Mouse (Mus musculus): ENCODE measurements around the gene Pp2d1. TPM values are rescaled to one million over a fixed set of nuclear protein-coding genes. Genes with fewer than 3 reads are reported as not detected.

Gene Pp2d1
- total RNA-seq, 2 experiments from 2014 or later = 0.05 to 0.28 TPM

GRCm38 (mm10) chr17:53502966-53503365 is 36.3 kb downstream of the Pp2d1 start:
- no peak for ATAC-seq (replicated peaks; ENCODE audit: low FRiP score, low TSS enrichment, poor library complexity, severe bottlenecking)

DNA sequence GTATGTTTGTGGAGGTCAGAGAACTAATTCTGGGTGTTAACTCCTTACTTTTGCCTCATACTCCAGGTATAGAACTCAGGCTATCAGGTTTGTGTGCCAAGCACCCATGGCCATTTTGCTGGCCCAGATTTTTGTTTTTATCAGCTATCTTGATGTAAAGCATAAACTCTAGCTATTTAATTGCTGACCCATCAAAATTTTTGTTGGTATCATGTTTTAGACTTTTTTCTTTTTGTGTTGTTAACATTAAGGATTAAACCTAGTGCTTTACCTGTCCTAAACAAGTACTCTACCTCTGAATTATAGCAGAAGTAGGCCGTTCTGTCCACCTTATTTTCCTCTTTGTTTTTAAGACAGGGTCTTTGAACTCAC is 50.3 kb downstream of the Pp2d1 start:
- no peak for ATAC-seq (replicated peaks; ENCODE audit: low FRiP score, low TSS enrichment, poor library complexity, severe bottlenecking)

DNA sequence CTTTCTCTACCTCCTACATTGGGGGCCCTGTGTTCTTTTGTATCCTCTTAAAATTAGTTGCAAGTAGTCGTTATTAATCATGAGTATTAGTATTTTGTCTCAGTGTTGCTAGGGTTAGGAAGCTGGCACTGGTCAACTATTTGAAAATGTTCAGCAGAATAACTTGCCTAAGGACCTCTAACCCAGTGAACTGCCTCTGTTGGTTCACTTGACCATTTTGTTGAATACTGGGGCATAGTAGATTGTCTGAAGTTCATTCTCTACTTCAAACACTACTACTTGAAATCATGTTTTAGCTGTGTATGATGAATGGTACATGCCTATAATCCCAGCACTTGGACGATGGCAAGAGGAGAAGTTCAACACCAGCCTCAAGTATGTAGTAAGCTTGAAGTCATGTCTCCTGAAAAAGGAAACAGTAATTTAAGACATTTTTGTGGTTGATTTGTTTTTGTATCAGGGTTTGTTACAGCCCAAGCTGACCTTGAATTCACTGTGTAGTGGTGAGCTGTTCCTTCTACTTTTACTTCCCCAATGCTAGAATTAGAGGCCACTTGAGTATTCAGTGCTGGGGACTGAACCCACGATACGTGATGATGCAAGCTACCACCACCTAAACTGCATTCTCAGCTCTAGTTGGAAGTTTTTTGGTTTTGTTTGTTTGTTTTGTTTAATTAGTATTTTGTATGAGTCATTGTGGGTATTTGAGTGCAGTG is 50.8 kb downstream of the Pp2d1 start:
- ATAC-seq (replicated peaks; ENCODE audit: low FRiP score, low TSS enrichment, poor library complexity, severe bottlenecking) = 0 out of 2 replicates have a peak, but pooled peaks have one; percentile 26

GRCm38 (mm10) chr17:53480433-53480832 is 58.8 kb downstream of the Pp2d1 start:
- no peak for ATAC-seq (replicated peaks; ENCODE audit: low FRiP score, low TSS enrichment, poor library complexity, severe bottlenecking)

DNA sequence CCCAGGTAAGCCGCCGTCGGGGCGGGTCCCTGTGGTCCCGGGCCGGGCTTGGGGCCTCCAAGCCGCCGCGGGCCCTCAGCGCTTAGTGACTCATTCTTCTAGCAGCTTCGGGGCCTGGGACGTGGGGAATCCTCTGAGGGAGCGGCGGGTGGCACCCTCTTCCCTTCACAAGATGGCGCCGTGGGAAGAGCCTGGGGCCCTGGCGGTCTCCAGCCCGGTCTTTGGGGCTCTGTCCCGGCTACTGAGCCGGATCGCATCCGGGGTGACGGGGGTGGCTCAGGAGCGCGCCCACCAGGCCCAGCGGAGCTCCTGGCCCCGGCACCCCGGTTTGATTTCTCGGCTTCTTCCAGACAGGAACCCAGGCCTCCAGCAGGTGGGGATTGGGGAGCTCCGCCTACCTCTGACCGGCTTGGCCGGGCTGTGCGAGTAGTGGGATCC is 59.6 kb downstream of the Pp2d1 start:
- peak; percentile 25 for ATAC-seq (replicated peaks; ENCODE audit: low FRiP score, low TSS enrichment, poor library complexity, severe bottlenecking)

- peak; percentile 95 for ATAC-seq (replicated peaks; ENCODE audit: low FRiP score, low TSS enrichment, poor library complexity, severe bottlenecking)
Observed at GRCm38 (mm10) chr17:53478858-53479603, 60.2 kb downstream of the Pp2d1 start, which contains the start of gene Rab5a. Gene Rab5a, plus strand, starts transcription at chr17:53479234.

- ATAC-seq (replicated peaks; ENCODE audit: low FRiP score, low TSS enrichment, poor library complexity, severe bottlenecking) = no peak
Observed at GRCm38 (mm10) chr17:53478066-53478857, 61.0 kb downstream of the Pp2d1 start.

DNA sequence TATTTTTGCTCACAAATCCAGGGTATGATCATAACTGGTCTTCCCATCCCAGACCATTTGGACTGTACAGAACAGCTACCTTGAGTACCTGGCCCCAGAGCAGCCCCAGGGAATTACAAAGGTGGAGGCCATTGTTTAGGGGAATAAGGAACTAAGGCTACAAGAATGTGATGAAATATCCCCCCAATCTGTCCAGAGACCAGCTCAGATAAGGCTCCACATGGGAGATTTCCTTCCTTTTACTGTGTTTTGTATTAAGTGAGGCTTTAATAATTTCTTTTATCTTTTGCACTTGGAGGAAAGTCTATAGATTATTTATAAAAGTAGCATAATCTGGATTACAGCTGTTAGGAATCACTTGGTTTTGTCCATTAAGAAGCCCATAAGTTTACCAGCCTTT is 70.6 kb downstream of the Pp2d1 start:
- ATAC-seq (replicated peaks; ENCODE audit: low FRiP score, low TSS enrichment, poor library complexity, severe bottlenecking) = no peak

GRCm38 (mm10) chr17:53465569-53465968 is 73.7 kb downstream of the Pp2d1 start:
- peak; percentile 72 for ATAC-seq (replicated peaks; ENCODE audit: low FRiP score, low TSS enrichment, poor library complexity, severe bottlenecking)

DNA sequence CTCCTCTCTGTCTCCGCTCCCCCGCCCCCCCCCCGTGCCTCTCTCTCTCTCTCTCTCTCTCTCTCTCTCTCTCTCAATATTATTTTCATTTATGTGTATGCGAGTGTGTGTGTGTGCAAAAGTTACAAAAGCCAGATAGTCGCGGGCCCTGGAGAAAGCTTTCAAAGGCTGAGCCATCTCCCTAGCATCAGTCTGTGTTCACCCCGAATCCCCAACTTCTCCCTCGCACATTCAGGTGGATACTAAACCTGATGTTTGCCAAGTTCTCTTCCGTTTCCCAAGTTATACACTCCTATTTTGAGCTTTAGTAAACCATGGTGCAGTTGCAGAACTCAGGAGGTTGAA is 75.8 kb downstream of the Pp2d1 start:
- ATAC-seq (replicated peaks; ENCODE audit: low FRiP score, low TSS enrichment, poor library complexity, severe bottlenecking) = no peak

GRCm38 (mm10) chr17:53462603-53463495 is 76.4 kb downstream of the Pp2d1 start, which contains the start of gene Efhb:
Gene Efhb, minus strand, starts transcription at chr17:53463321.
- ATAC-seq (replicated peaks; ENCODE audit: low FRiP score, low TSS enrichment, poor library complexity, severe bottlenecking) = peak; percentile 94

Other genes starting within 250 kb of the Pp2d1 start
- gene Efhb, start 76.1 kb downstream of the Pp2d1 start, total RNA-seq (2014; fragmentation: Nextera tagmentation) = not detected in 2 replicates
- 0.11 TPM in 1 of 2 replicates, not detected in the other for gene Efhb, start 76.1 kb downstream of the Pp2d1 start, total RNA-seq (2017)
- gene Rab5a, start 60.2 kb downstream of the Pp2d1 start, total RNA-seq (2014; fragmentation: Nextera tagmentation) = 35.2 and 38.9 TPM in 2 replicates
- 53.7 and 73.3 TPM in 2 replicates for gene Rab5a, start 60.2 kb downstream of the Pp2d1 start, total RNA-seq (2017)
- gene Kat2b, start 27.4 kb upstream of the Pp2d1 start, total RNA-seq (2014; fragmentation: Nextera tagmentation) = 27.8 and 33.9 TPM in 2 replicates
- 24.5 and 53.7 TPM in 2 replicates for gene Kat2b, start 27.4 kb upstream of the Pp2d1 start, total RNA-seq (2017)
- 26.3 and 27.9 TPM in 2 replicates for gene Sgo1, start 149.9 kb upstream of the Pp2d1 start, total RNA-seq (2014; fragmentation: Nextera tagmentation)
- gene Sgo1, start 149.9 kb upstream of the Pp2d1 start, total RNA-seq (2017) = 44.7 and 58.5 TPM in 2 replicates